Mouse (Mus musculus): ENCODE measurements around the gene Bend3. TPM values are rescaled to one million over a fixed set of nuclear protein-coding genes. Genes with fewer than 3 reads are reported as not detected.

Bend3 gene
- total and polyA plus RNA-seq, 2 experiments, result 1.3 to 2.1 TPM

GRCm38 (mm10) chr10:43551388-43551787, 72.8 kb downstream of the Bend3 start:
- no peak for TF ChIP-seq CTCF (IDR thresholded peaks at IDR 0.05; ENCODE audit: low read depth, low read length)
- TF ChIP-seq POLR2A (IDR thresholded peaks at IDR 0.05; ENCODE audit: extremely low read depth, insufficient read depth, low read length), result no peak
- H3K79me2 ChIP-seq (ENCODE audit: control insufficient read depth, insufficient read depth, low read length), result no peaks in the 10 kb centered on the region
- DNase-seq (ENCODE audit: extremely low read depth, low read depth, low spot score), result no peak
- H3K4me1 ChIP-seq (ENCODE audit: control insufficient read depth, insufficient read depth, low read length), result no peaks in the 10 kb centered on the region
- H3K27me3 ChIP-seq (ENCODE audit: control insufficient read depth, insufficient read depth, low read length), result no peaks in the 10 kb centered on the region
- no peaks in the 10 kb centered on the region for H3K36me3 ChIP-seq (ENCODE audit: control insufficient read depth, insufficient read depth, low read length)
- H3K4me3 ChIP-seq (ENCODE audit: insufficient read depth, low read depth, low read length), result no peak overlapping the region
- no peak overlapping the region for H3K9ac ChIP-seq (ENCODE audit: low read depth, low read length)
- no peak overlapping the region for H3K27ac ChIP-seq (replicated peaks; ENCODE audit: insufficient read depth, low read depth, low read length)
- 47% methylated on average over 3 of the region's 3 CpGs for WGBS

- Histone ChIP-seq H3K9ac (ENCODE audit: low read depth, low read length) (no peak overlapping the region), H3K27ac (replicated peaks; ENCODE audit: insufficient read depth, low read depth, low read length) (no peak overlapping the region), H3K4me1 (ENCODE audit: control insufficient read depth, insufficient read depth, low read length) (no peaks in the 10 kb centered on the region), H3K79me2 (ENCODE audit: control insufficient read depth, insufficient read depth, low read length) (no peaks in the 10 kb centered on the region), H3K36me3 (ENCODE audit: control insufficient read depth, insufficient read depth, low read length) (no peaks in the 10 kb centered on the region), H3K27me3 (ENCODE audit: control insufficient read depth, insufficient read depth, low read length) (no peaks in the 10 kb centered on the region), H3K4me3 (ENCODE audit: insufficient read depth, low read depth, low read length) (no peak overlapping the region)
- TF ChIP-seq POLR2A (IDR thresholded peaks at IDR 0.05; ENCODE audit: extremely low read depth, insufficient read depth, low read length) (no peak), CTCF (IDR thresholded peaks at IDR 0.05; ENCODE audit: low read depth, low read length) (no peak)
- 85% methylated on average over 5 of the region's 5 CpGs for WGBS
- no peak for DNase-seq (ENCODE audit: extremely low read depth, low read depth, low spot score)
These were observed 79.1 kb downstream of the Bend3 start for GRCm38 (mm10) chr10:43557630-43558165.

- Histone ChIP-seq H3K9ac (ENCODE audit: low read depth, low read length) (no peak overlapping the region), H3K27ac (replicated peaks; ENCODE audit: insufficient read depth, low read depth, low read length) (no peak overlapping the region), H3K4me1 (ENCODE audit: control insufficient read depth, insufficient read depth, low read length) (no peaks in the 10 kb centered on the region), H3K27me3 (ENCODE audit: control insufficient read depth, insufficient read depth, low read length) (no peaks in the 10 kb centered on the region), H3K79me2 (ENCODE audit: control insufficient read depth, insufficient read depth, low read length) (no peaks in the 10 kb centered on the region), H3K36me3 (ENCODE audit: control insufficient read depth, insufficient read depth, low read length) (no peaks in the 10 kb centered on the region), H3K4me3 (ENCODE audit: insufficient read depth, low read depth, low read length) (no peak overlapping the region)
- TF ChIP-seq POLR2A (IDR thresholded peaks at IDR 0.05; ENCODE audit: extremely low read depth, insufficient read depth, low read length), result no peak
- TF ChIP-seq CTCF (IDR thresholded peaks at IDR 0.05; ENCODE audit: low read depth, low read length), result no peak
- 82% methylated on average over 11 of the region's 11 CpGs for WGBS
- no peak for DNase-seq (ENCODE audit: extremely low read depth, low read depth, low spot score)
These were observed 80.7 kb downstream of the Bend3 start for GRCm38 (mm10) chr10:43559313-43559712.

- H3K27ac ChIP-seq (replicated peaks; ENCODE audit: insufficient read depth, low read depth, low read length), result no peak overlapping the region
- peak; percentile 9 for DNase-seq (ENCODE audit: extremely low read depth, low read depth, low spot score)
- no peak overlapping the region for H3K4me3 ChIP-seq (ENCODE audit: insufficient read depth, low read depth, low read length)
- no peaks in the 10 kb centered on the region for H3K27me3 ChIP-seq (ENCODE audit: control insufficient read depth, insufficient read depth, low read length)
- H3K9ac ChIP-seq (ENCODE audit: low read depth, low read length), result no peak overlapping the region
- H3K79me2 ChIP-seq (ENCODE audit: control insufficient read depth, insufficient read depth, low read length), result no peaks in the 10 kb centered on the region
- H3K4me1 ChIP-seq (ENCODE audit: control insufficient read depth, insufficient read depth, low read length), result no peaks in the 10 kb centered on the region
- WGBS, result 36% methylated on average over 2 of the region's 2 CpGs
- H3K36me3 ChIP-seq (ENCODE audit: control insufficient read depth, insufficient read depth, low read length), result no peaks in the 10 kb centered on the region
- TF ChIP-seq CTCF (IDR thresholded peaks at IDR 0.05; ENCODE audit: low read depth, low read length) (peak; percentile 41; the same call in 1 of the 2 replicates), POLR2A (IDR thresholded peaks at IDR 0.05; ENCODE audit: extremely low read depth, insufficient read depth, low read length) (no peak)
These were observed 82.1 kb downstream of the Bend3 start for GRCm38 (mm10) chr10:43560765-43561164.

GRCm38 (mm10) chr10:43561311-43561710, 82.7 kb downstream of the Bend3 start:
- no peak overlapping the region for H3K9ac ChIP-seq (ENCODE audit: low read depth, low read length)
- WGBS, result 89% methylated on average over 2 of the region's 2 CpGs
- no peaks in the 10 kb centered on the region for H3K27me3 ChIP-seq (ENCODE audit: control insufficient read depth, insufficient read depth, low read length)
- no peaks in the 10 kb centered on the region for H3K4me1 ChIP-seq (ENCODE audit: control insufficient read depth, insufficient read depth, low read length)
- no peak overlapping the region for H3K4me3 ChIP-seq (ENCODE audit: insufficient read depth, low read depth, low read length)
- TF ChIP-seq POLR2A (IDR thresholded peaks at IDR 0.05; ENCODE audit: extremely low read depth, insufficient read depth, low read length), result no peak
- no peak for TF ChIP-seq CTCF (IDR thresholded peaks at IDR 0.05; ENCODE audit: low read depth, low read length)
- DNase-seq (ENCODE audit: extremely low read depth, low read depth, low spot score), result no peak
- H3K27ac ChIP-seq (replicated peaks; ENCODE audit: insufficient read depth, low read depth, low read length), result no peak overlapping the region
- no peaks in the 10 kb centered on the region for H3K79me2 ChIP-seq (ENCODE audit: control insufficient read depth, insufficient read depth, low read length)
- no peaks in the 10 kb centered on the region for H3K36me3 ChIP-seq (ENCODE audit: control insufficient read depth, insufficient read depth, low read length)

Other genes with a start within 250 kb of the Bend3 start
- gene Gm9803, start 45.3 kb downstream of the Bend3 start, total RNA-seq (2014; rRNA removed), result 4.0 and 9.3 TPM in 2 replicates
- gene Gm9803, start 45.3 kb downstream of the Bend3 start, polyA plus RNA-seq (2012; rRNA removed), result 57.1 and 65.8 TPM in 2 replicates
- gene 1700021F05Rik, start 62.2 kb downstream of the Bend3 start, total RNA-seq (2014; rRNA removed), result 19.9 and 21.5 TPM in 2 replicates
- 5.9 and 6.2 TPM in 2 replicates for gene 1700021F05Rik, start 62.2 kb downstream of the Bend3 start, polyA plus RNA-seq (2012; rRNA removed)
- gene Cd24a, start 99.5 kb downstream of the Bend3 start, total RNA-seq (2014; rRNA removed), result 5.7 and 7.4 TPM in 2 replicates
- 1.5 and 1.7 TPM in 2 replicates for gene Cd24a, start 99.5 kb downstream of the Bend3 start, polyA plus RNA-seq (2012; rRNA removed)